19 mouse cellular contexts compared by ENCODE assay signal in the genomic region with DNA sequence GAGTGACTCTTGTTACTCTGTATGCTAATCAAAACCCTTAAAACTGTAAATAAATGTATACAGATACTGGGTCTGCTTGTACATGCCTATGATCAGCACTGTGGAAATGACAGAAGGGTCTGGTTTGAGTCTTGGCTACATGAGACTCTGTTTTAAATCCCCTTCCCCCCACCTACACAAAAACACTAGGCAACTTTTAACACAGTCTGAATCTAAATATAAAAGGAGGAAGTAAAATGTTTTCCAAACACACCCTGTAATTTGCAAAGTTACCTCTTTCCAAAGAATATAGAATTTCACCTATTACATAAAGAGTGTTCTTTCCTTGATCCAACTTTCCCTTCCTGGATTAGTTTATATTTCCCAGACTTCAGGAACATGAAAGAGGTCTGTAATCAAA. TPM values are rescaled to one million over a fixed set of nuclear protein-coding genes. Genes with fewer than 3 reads are reported as not detected.
DNase-seq lines count a peak whose midpoint lies in the region; ATAC-seq and TF ChIP-seq lines count a peak whose summit lies in the region.
"Had no signal": no experiment of that assay in that cellular context is flagged by ENCODE, and none has a peak within 500 bp of the region (broad histone marks: within the 10 kb centered on the region; RNA-seq: fewer than 3 reads in every experiment).

No protein-coding gene starts in this region.

- H3K4me2 ChIP-seq in liver, postnatal 0 days (ENCODE audit: low read depth, low read length): no peak overlapping the region
- H3K4me2 ChIP-seq in stomach, embryonic 15.5 days: no peak overlapping the region
- no peak overlapping the region for H3K4me2 ChIP-seq in stomach, postnatal 0 days (replicated peaks; ENCODE audit: low read depth)
- H3K4me2 ChIP-seq in neural tube, embryonic 15.5 days: no peak overlapping the region
- H3K4me2 ChIP-seq: forebrain, embryonic 13.5 days; intestine, embryonic 15.5 days; kidney, embryonic 15.5 days; liver, embryonic 15.5 days; neural tube, embryonic 12.5 days had no signal

- no peaks in the 10 kb centered on the region for H3K36me3 ChIP-seq in liver, postnatal 0 days (replicated peaks; ENCODE audit: insufficient read depth, low read length)
- H3K36me3 ChIP-seq in stomach, embryonic 15.5 days: no peaks in the 10 kb centered on the region
- H3K36me3 ChIP-seq in stomach, postnatal 0 days (ENCODE audit: control insufficient read depth, insufficient read depth, low read length): no peaks in the 10 kb centered on the region
- H3K36me3 ChIP-seq in neural tube, embryonic 15.5 days: no peaks in the 10 kb centered on the region
- H3K36me3 ChIP-seq: hindbrain, embryonic 10.5 days; intestine, embryonic 15.5 days; kidney, embryonic 15.5 days; liver, embryonic 15.5 days; midbrain, embryonic 10.5 days; neural tube, embryonic 12.5 days had no signal

- peaks cover 18% of the 10 kb centered on the region for H3K4me1 ChIP-seq in liver, postnatal 0 days (ENCODE audit: insufficient read depth)
- H3K4me1 ChIP-seq in stomach, embryonic 15.5 days: no peaks in the 10 kb centered on the region
- H3K4me1 ChIP-seq in stomach, postnatal 0 days (replicated peaks; ENCODE audit: control insufficient read depth, insufficient read depth): 0 out of 2 replicates have a peak, but pooled peaks cover 4% of the 10 kb centered on the region
- H3K4me1 ChIP-seq in neural tube, embryonic 15.5 days: peaks cover under 1% of the 10 kb centered on the region; the same call in 1 of the 2 replicates
- H3K4me1 ChIP-seq: forebrain, embryonic 13.5 days; hindbrain, embryonic 10.5 days; intestine, embryonic 15.5 days; kidney, embryonic 15.5 days; midbrain, embryonic 10.5 days; neural tube, embryonic 12.5 days had no signal

- no peak for TF ChIP-seq CTCF in gastrocnemius, adult 2 months (IDR thresholded peaks at IDR 0.05)
- TF ChIP-seq CTCF in liver, postnatal 0 days (IDR thresholded peaks at IDR 0.05; ENCODE audit: low read depth): no peak
- TF ChIP-seq CTCF in stomach, postnatal 0 days (IDR thresholded peaks at IDR 0.05; ENCODE audit: low read depth): no peak

- no peak for ATAC-seq in liver, postnatal 0 days
- no peak for ATAC-seq in stomach, embryonic 15.5 days (ENCODE audit: insufficient read depth, low FRiP score, low read depth)
- no peak for ATAC-seq in stomach, postnatal 0 days (ENCODE audit: low FRiP score, low TSS enrichment)
- ATAC-seq in megakaryocyte progenitor cell, adult 5-6 weeks (replicated peaks; ENCODE audit: poor library complexity): no peak
- ATAC-seq in neural tube, embryonic 15.5 days (ENCODE audit: low FRiP score): no peak
- ATAC-seq: forebrain, embryonic 13.5 days; intestine, embryonic 15.5 days had no signal

- no peak overlapping the region for H3K4me3 ChIP-seq in gastrocnemius, adult 2 months
- H3K4me3 ChIP-seq in liver, postnatal 0 days (ENCODE audit: low read depth, low read length): no peak overlapping the region
- H3K4me3 ChIP-seq in stomach, embryonic 15.5 days (replicated peaks): no peak overlapping the region
- H3K4me3 ChIP-seq in stomach, postnatal 0 days (ENCODE audit: low read depth, low read length): no peak overlapping the region
- H3K4me3 ChIP-seq in neural tube, embryonic 15.5 days (replicated peaks): no peak overlapping the region
- H3K4me3 ChIP-seq: forebrain, embryonic 13.5 days; hindbrain, embryonic 10.5 days; intestine, embryonic 15.5 days; kidney, embryonic 15.5 days; liver, embryonic 15.5 days; midbrain, embryonic 10.5 days; neural tube, embryonic 12.5 days had no signal

- H3K9me3 ChIP-seq in liver, postnatal 0 days (ENCODE audit: low read length): no peaks in the 10 kb centered on the region
- no peaks in the 10 kb centered on the region for H3K9me3 ChIP-seq in stomach, embryonic 15.5 days
- no peaks in the 10 kb centered on the region for H3K9me3 ChIP-seq in stomach, postnatal 0 days (ENCODE audit: control insufficient read depth, low read length)
- no peaks in the 10 kb centered on the region for H3K9me3 ChIP-seq in neural tube, embryonic 15.5 days (replicated peaks)
- H3K9me3 ChIP-seq: forebrain, embryonic 13.5 days; hindbrain, embryonic 10.5 days; intestine, embryonic 15.5 days; kidney, embryonic 15.5 days; liver, embryonic 15.5 days; midbrain, embryonic 10.5 days; neural tube, embryonic 12.5 days had no signal

- H3K27ac ChIP-seq in gastrocnemius, adult 2 months: peak overlapping the region; percentile 51
- H3K27ac ChIP-seq in liver, postnatal 0 days (ENCODE audit: low read depth): peak overlapping the region; percentile 66
- H3K27ac ChIP-seq in stomach, embryonic 15.5 days: peak overlapping the region; percentile 57
- no peak overlapping the region for H3K27ac ChIP-seq in stomach, postnatal 0 days (replicated peaks)
- no peak overlapping the region for H3K27ac ChIP-seq in neural tube, embryonic 15.5 days (replicated peaks)
- H3K27ac ChIP-seq: forebrain, embryonic 13.5 days; hindbrain, embryonic 10.5 days; intestine, embryonic 15.5 days; kidney, embryonic 15.5 days; liver, embryonic 15.5 days; midbrain, embryonic 10.5 days; neural tube, embryonic 12.5 days had no signal

- H3K9ac ChIP-seq in liver, postnatal 0 days (replicated peaks): no peak overlapping the region
- H3K9ac ChIP-seq in stomach, embryonic 15.5 days: no peak overlapping the region
- H3K9ac ChIP-seq in stomach, postnatal 0 days (ENCODE audit: low read length): no peak overlapping the region
- H3K9ac ChIP-seq in neural tube, embryonic 15.5 days (replicated peaks): no peak overlapping the region
- H3K9ac ChIP-seq: forebrain, embryonic 13.5 days; intestine, embryonic 15.5 days; kidney, embryonic 15.5 days; liver, embryonic 15.5 days; neural tube, embryonic 12.5 days had no signal

- no peak for TF ChIP-seq EP300 in liver, postnatal 0 days (IDR thresholded peaks at IDR 0.05; ENCODE audit: low read depth)
- no peak for TF ChIP-seq EP300 in stomach, postnatal 0 days (optimal IDR thresholded peaks at IDR 0.05)

- no peaks in the 10 kb centered on the region for H3K27me3 ChIP-seq in liver, postnatal 0 days (ENCODE audit: insufficient read depth, low read length)
- no peaks in the 10 kb centered on the region for H3K27me3 ChIP-seq in stomach, embryonic 15.5 days (replicated peaks)
- no peaks in the 10 kb centered on the region for H3K27me3 ChIP-seq in stomach, postnatal 0 days (ENCODE audit: control insufficient read depth, insufficient read depth, low read length)
- H3K27me3 ChIP-seq in neural tube, embryonic 15.5 days (replicated peaks): no peaks in the 10 kb centered on the region
- H3K27me3 ChIP-seq: forebrain, embryonic 13.5 days; intestine, embryonic 15.5 days; kidney, embryonic 15.5 days; liver, embryonic 15.5 days; neural tube, embryonic 12.5 days had no signal

- no peak for DNase-seq in gastrocnemius, adult 2 months
- no peak for DNase-seq in gastrocnemius, postnatal 36 days
- no peak for DNase-seq in liver, postnatal 0 days
- no peak for DNase-seq in liver
- no peak for DNase-seq in stomach, postnatal 0 days (ENCODE audit: low spot score)
- DNase-seq: adrenal gland, adult 8-10 months; cerebellum, adult 8-10 months; right cerebral cortex, postnatal 14 days; thymus, adult 18-20 months had no signal

- intact Hi-C loops in gastrocnemius, adult 2 months (cut with DNase I): no loop called here
- intact Hi-C loops in gastrocnemius, postnatal 36 days (cut with DNase I): no loop called here

RNA-seq across cellular contexts. Expression of a gene that starts 14.2 kb away (rescaled TPM):
- 100 to 1,000 TPM; 167 to 341 TPM for total RNA-seq in gastrocnemius, adult 2 months (2021)
- 100 to 1,000 TPM; 182 to 223 TPM for total RNA-seq in gastrocnemius, postnatal 36 days (2021)
- polyA plus RNA-seq in liver, postnatal 0 days (2015; fragmentation: Nextera tagmentation; extraction: Ambion mirVana): 65.0 and 65.8 TPM in 2 replicates
- 32.7 and 35.8 TPM in 2 replicates for polyA plus RNA-seq in stomach, embryonic 15.5 days (2015; fragmentation: Nextera tagmentation; extraction: Ambion mirVana)
- 29.7 and 29.9 TPM in 2 replicates for polyA plus RNA-seq in stomach, postnatal 0 days (2015; fragmentation: Nextera tagmentation; extraction: Ambion mirVana)
- total RNA-seq in megakaryocyte progenitor cell, adult 5-6 weeks (2015): 28.9 and 32.2 TPM in 2 replicates
- 17.9 and 23.1 TPM in 2 replicates for total RNA-seq in megakaryocyte progenitor cell, adult 5-6 weeks (2017)
- polyA plus RNA-seq in neural tube, embryonic 15.5 days (2015; fragmentation: Nextera tagmentation; extraction: Ambion mirVana): 77.1 and 79.6 TPM in 2 replicates

Comparison
In these comparisons a context has a peak if more than half of its experiments do, and no peak if none do; other contexts are left out.
1. H3K27ac ChIP-seq: peak in gastrocnemius, adult 2 months (single experiment), liver, postnatal 0 days (single experiment) and stomach, embryonic 15.5 days (single experiment); none in stomach, postnatal 0 days (single experiment) and neural tube, embryonic 15.5 days (single experiment).